Mouse (Mus musculus): Measurements from ENCODE around the gene Slc15a5.

Gene Slc15a5

GRCm38 (mm10) chr6:138054956-138055355 is 24.8 kb downstream of the Slc15a5 start:
- DNase-seq, result no peak

- DNase-seq, result peak; percentile 3 to 9
These were observed 25.6 kb downstream of the Slc15a5 start for GRCm38 (mm10) chr6:138054166-138054565.

GRCm38 (mm10) chr6:138053686-138054085 is 26.0 kb downstream of the Slc15a5 start:
- no peak for DNase-seq

- no peak for DNase-seq
These were observed 34.4 kb downstream of the Slc15a5 start for GRCm38 (mm10) chr6:138045364-138045763.

GRCm38 (mm10) chr6:138042891-138043290 is 36.8 kb downstream of the Slc15a5 start:
- no peak for DNase-seq

GRCm38 (mm10) chr6:138041865-138042264 is 37.9 kb downstream of the Slc15a5 start:
- DNase-seq, result no peak

- no peak for DNase-seq
These were observed 42.1 kb downstream of the Slc15a5 start for GRCm38 (mm10) chr6:138037587-138037986.

GRCm38 (mm10) chr6:138036891-138037290 is 42.8 kb downstream of the Slc15a5 start:
- DNase-seq, result no peak

- DNase-seq, result no peak
These were observed 62.8 kb downstream of the Slc15a5 start for GRCm38 (mm10) chr6:138016898-138017297.

- no peak for DNase-seq
These were observed 64.6 kb downstream of the Slc15a5 start for GRCm38 (mm10) chr6:138014976-138015674.

GRCm38 (mm10) chr6:138011955-138012354 is 67.8 kb downstream of the Slc15a5 start:
- no peak for DNase-seq

GRCm38 (mm10) chr6:138007705-138008104 is 72.0 kb downstream of the Slc15a5 start:
- no peak for DNase-seq

- DNase-seq, result no peak
These were observed 73.0 kb downstream of the Slc15a5 start for GRCm38 (mm10) chr6:138006525-138007251.

GRCm38 (mm10) chr6:137989853-137990252 is 89.9 kb downstream of the Slc15a5 start:
- DNase-seq, result no peak

- DNase-seq, result no peak
These were observed 94.5 kb downstream of the Slc15a5 start for GRCm38 (mm10) chr6:137985169-137985568.

GRCm38 (mm10) chr6:137982195-137982737 is 97.5 kb downstream of the Slc15a5 start:
- no peak for DNase-seq

- DNase-seq, result no peak
These were observed 98.6 kb downstream of the Slc15a5 start for GRCm38 (mm10) chr6:137980905-137981696.

- no peak for DNase-seq
These were observed 99.3 kb downstream of the Slc15a5 start for GRCm38 (mm10) chr6:137980413-137980812.

GRCm38 (mm10) chr6:137979802-137980201 is 99.9 kb downstream of the Slc15a5 start:
- DNase-seq, result no peak

GRCm38 (mm10) chr6:137976021-137976420 is 103.7 kb downstream of the Slc15a5 start:
- DNase-seq, result no peak

- no peak for DNase-seq
These were observed 116.0 kb downstream of the Slc15a5 start for GRCm38 (mm10) chr6:137963703-137964102.

- DNase-seq, result no peak
These were observed 116.9 kb downstream of the Slc15a5 start for GRCm38 (mm10) chr6:137962836-137963235.

Measured in B cell, adult 2 months (primary cell).